Mouse (Mus musculus) limb, embryonic 10.5 days (tissue): ENCODE measurements around the gene Espn. TPM values are rescaled to one million over a fixed set of nuclear protein-coding genes. Genes with fewer than 3 reads are reported as not detected.

Source experiments
- DNase-seq: peaks from one replicate; pipeline ENCODE4 v3.0.0-alpha.2; 2017; ENCODE audit warnings: low spot score
- H3K27ac ChIP-seq: fragments of 300-500 bp; sonication (generic); 2 replicates; pipeline ENCODE4 v1.5.1; 2016; ENCODE audit warnings: mild to moderate bottlenecking
- H3K27me3 ChIP-seq: fragments of 300-500 bp; sonication (generic); 2 replicates; pipeline ENCODE4 v1.6.1; 2016; ENCODE audit warnings: low read depth, mild to moderate bottlenecking; ENCODE audit not compliant: poor library complexity, severe bottlenecking
- H3K36me3 ChIP-seq: fragments of 300-500 bp; sonication (generic); 2 replicates; pipeline ENCODE4 v1.6.1; 2016; ENCODE audit warnings: mild to moderate bottlenecking, moderate library complexity
- H3K4me1 ChIP-seq: fragments of 300-500 bp; sonication (generic); 2 replicates; pipeline ENCODE4 v1.6.1; 2016
- H3K4me3 ChIP-seq: fragments of 300-500 bp; sonication (generic); 2 replicates; pipeline ENCODE4 v1.5.1; 2016; ENCODE audit warnings: mild to moderate bottlenecking, moderate library complexity
- H3K9me3 ChIP-seq: fragments of 300-500 bp; sonication (generic); replicated peaks from 2 replicates; pipeline ENCODE4 v1.6.1; 2016; ENCODE audit warnings: mild to moderate bottlenecking
- WGBS: fragments of 180-500 bp; shearing (Covaris S2); methylation state at CpG from one replicate; pipeline ENCODE4 v1.1.7; 2016; 5-methylcytosine and 5-hydroxymethylcytosine counted together
- polyA plus RNA-seq: library from polyadenylated mRNA; unstranded; fragments of >200 nt; fragmentation: Nextera tagmentation; extraction: Ambion mirVana; gene quantifications from 2 replicates; pipeline ENCODE4 v1.2.1, GENCODE M21; 2016

Gene Espn
- polyA plus RNA-seq, 1 experiment from 2014 or later = 2.9 TPM

GRCm38 (mm10) chr4:152157779-152158584 is 5.8 kb upstream of the Espn start:
- Histone ChIP-seq H3K9me3 (no peaks in the 10 kb centered on the region), H3K4me3 (peak overlapping the region; percentile 24; the same call in 1 of the 2 replicates), H3K27me3 (peaks cover 97% of the 10 kb centered on the region), H3K36me3 (no peaks in the 10 kb centered on the region), H3K4me1 (peaks cover 27% of the 10 kb centered on the region), H3K27ac (no peak overlapping the region)
- 17% methylated on average over 21 of the region's 21 CpGs for WGBS
- peak; percentile 60 for DNase-seq

DNA sequence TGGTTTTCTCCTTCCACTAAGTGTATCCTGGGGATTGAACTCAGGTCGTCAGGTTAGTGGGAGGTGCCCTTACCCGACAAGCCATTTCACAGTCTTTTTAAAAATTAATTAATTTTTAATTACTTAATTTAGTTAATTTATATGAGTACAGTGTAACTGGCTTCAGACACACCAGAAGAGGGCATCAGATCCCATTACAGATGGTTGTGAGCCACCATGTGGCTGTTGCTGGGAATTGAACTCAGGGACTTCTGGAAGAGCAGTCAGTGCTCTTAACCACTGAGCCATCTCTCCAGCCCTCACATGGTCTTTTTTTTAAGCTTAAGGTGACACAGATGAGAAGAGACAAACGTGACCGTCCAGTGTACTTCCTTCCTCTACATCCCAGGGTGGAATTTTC is 2.8 kb upstream of the Espn start:
- Histone ChIP-seq H3K27me3 (peaks cover 97% of the 10 kb centered on the region), H3K4me3 (no peak overlapping the region), H3K4me1 (peaks cover 36% of the 10 kb centered on the region), H3K36me3 (no peaks in the 10 kb centered on the region), H3K27ac (no peak overlapping the region), H3K9me3 (no peaks in the 10 kb centered on the region)
- DNase-seq = no peak
- 72% methylated on average over 4 of the region's 4 CpGs for WGBS

DNA sequence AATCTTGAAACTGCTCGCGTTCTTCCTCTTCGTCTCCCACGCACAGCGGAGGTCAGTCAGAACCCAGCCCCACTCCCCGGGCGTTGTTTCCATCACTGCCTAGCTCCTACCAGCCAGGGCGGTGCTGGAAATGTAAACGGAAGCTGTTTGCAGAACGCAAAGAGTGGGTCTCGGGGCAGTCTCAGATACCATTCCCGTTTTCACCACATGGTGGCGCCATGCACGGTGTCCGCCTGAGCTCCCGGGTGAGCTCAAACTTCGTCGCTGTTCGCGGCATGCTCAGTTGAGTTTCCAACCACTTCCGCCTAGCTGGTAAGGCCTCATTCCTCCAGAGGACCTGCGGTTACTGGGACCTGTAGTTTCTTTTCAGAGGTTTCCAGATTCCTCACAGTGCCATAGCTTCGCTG is 1.6 kb upstream of the Espn start:
- Histone ChIP-seq H3K36me3 (no peaks in the 10 kb centered on the region), H3K9me3 (no peaks in the 10 kb centered on the region), H3K4me1 (peaks cover 27% of the 10 kb centered on the region), H3K4me3 (peak overlapping the region; percentile 34), H3K27ac (no peak overlapping the region), H3K27me3 (peaks cover 97% of the 10 kb centered on the region)
- WGBS = 3% methylated on average over 23 of the region's 23 CpGs
- peak; percentile 88 for DNase-seq

- H3K4me1 ChIP-seq = peaks cover 19% of the 10 kb centered on the region
- H3K4me3 ChIP-seq = peak overlapping the region; percentile 58
- H3K27ac ChIP-seq = peak overlapping the region; percentile 32; the same call in 1 of the 2 replicates
- 15% methylated on average over 7 of the region's 7 CpGs for WGBS
- peaks cover 89% of the 10 kb centered on the region for H3K27me3 ChIP-seq
- no peak for DNase-seq
- H3K9me3 ChIP-seq = no peaks in the 10 kb centered on the region
- no peaks in the 10 kb centered on the region for H3K36me3 ChIP-seq
Observed at GRCm38 (mm10) chr4:152151451-152151965, 663 bp downstream of the Espn start.

DNA sequence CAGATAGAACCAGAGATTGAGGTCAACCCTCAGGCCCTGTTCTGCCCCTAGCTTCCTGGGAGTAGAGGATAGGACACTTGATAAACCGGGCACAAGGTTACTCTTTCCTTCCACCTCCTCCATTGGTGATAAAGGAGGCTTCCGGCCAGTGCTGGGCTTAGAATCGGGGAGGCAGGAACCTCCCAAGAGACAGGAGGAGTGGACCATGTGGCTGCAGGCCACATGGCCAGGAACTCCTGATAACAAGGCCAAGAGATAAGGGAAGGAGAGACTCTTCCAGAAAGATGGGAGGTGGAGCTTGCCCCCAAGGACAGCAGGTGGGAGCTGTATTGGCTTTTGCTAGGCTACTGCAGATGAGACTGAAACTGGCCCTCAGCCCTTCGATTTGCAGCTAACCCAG is 1.6 kb downstream of the Espn start:
- Histone ChIP-seq H3K4me1 (peaks cover 25% of the 10 kb centered on the region), H3K27ac (no peak overlapping the region), H3K9me3 (no peaks in the 10 kb centered on the region), H3K4me3 (no peak overlapping the region), H3K36me3 (no peaks in the 10 kb centered on the region), H3K27me3 (peaks cover 88% of the 10 kb centered on the region)
- no peak for DNase-seq
- 77% methylated on average over 4 of the region's 4 CpGs for WGBS

- Histone ChIP-seq H3K4me1 (peaks cover 7% of the 10 kb centered on the region; the same call in 1 of the 2 replicates), H3K9me3 (no peaks in the 10 kb centered on the region), H3K4me3 (no peak overlapping the region), H3K27ac (no peak overlapping the region), H3K36me3 (no peaks in the 10 kb centered on the region), H3K27me3 (peaks cover 74% of the 10 kb centered on the region)
- WGBS = 57% methylated on average over 11 of the region's 11 CpGs
- DNase-seq = no peak
Observed at GRCm38 (mm10) chr4:152146033-152146827, 5.9 kb downstream of the Espn start.

- no peak overlapping the region for H3K27ac ChIP-seq
- no peaks in the 10 kb centered on the region for H3K36me3 ChIP-seq
- 71% methylated on average over 10 of the region's 10 CpGs for WGBS
- peaks cover 74% of the 10 kb centered on the region for H3K27me3 ChIP-seq
- no peak overlapping the region for H3K4me3 ChIP-seq
- no peak for DNase-seq
- H3K4me1 ChIP-seq = peaks cover 7% of the 10 kb centered on the region; the same call in 1 of the 2 replicates
- H3K9me3 ChIP-seq = no peaks in the 10 kb centered on the region
Observed at GRCm38 (mm10) chr4:152145473-152145872, 6.7 kb downstream of the Espn start.

DNA sequence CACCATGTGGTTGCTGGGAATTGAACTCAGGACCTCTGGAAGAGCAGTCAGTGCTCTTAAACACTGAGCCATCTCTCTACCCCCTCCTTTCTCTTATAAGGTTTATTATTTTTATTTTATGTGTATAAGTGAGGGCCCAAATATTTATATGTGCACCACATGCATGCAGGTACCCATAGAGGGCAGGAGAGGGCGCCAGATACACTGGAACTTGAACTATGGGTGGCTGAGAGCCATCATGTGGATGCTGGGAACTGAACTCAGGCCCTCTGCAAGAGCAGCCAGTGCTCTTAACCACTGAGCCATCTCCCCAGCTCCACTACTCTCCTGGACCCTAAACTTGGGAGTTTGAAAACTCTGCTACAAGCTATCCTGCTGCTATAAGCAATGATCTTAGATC is 8.5 kb downstream of the Espn start:
- Histone ChIP-seq H3K27ac (no peak overlapping the region), H3K27me3 (peaks cover 62% of the 10 kb centered on the region), H3K4me3 (no peak overlapping the region), H3K9me3 (no peaks in the 10 kb centered on the region), H3K36me3 (no peaks in the 10 kb centered on the region), H3K4me1 (peaks cover 12% of the 10 kb centered on the region)
- no peak for DNase-seq
- WGBS = 28% methylated on average over 1 of the region's 1 CpGs

DNA sequence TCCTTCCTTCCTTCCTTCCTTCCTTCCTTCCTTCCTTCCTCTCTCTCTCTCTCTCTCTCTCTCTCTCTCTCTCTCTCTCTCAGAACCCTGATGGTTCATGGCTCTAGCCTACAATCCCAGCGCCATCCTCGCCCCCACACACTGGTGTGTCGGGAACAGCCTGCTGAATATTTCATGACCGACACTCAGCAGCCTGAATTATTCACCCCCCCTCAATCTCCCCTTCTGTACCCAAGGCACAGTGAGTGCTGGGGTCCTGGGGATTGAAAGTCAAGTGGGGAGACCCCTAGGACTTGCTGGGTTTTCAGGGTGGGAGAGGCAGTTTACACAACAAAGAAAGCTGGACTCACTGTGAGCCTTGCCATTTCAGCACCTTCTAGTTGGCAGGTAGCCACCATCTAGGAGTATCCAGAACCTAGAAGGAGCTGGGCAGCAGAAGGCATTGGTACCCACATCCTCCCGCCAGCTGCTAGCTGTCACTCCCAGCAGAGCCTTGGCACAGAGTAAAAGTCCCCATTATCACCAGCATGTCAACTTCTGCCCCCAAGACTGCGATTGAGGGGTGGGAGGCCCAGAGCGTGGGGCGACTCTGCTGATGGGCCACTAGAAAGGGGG is 10.5 kb downstream of the Espn start:
- Histone ChIP-seq H3K9me3 (no peaks in the 10 kb centered on the region), H3K27ac (no peak overlapping the region), H3K27me3 (peaks cover 66% of the 10 kb centered on the region), H3K36me3 (no peaks in the 10 kb centered on the region), H3K4me3 (no peak overlapping the region), H3K4me1 (peaks cover 17% of the 10 kb centered on the region)
- no peak for DNase-seq
- WGBS = 74% methylated on average over 8 of the region's 8 CpGs

- no peak overlapping the region for H3K4me3 ChIP-seq
- peaks cover 15% of the 10 kb centered on the region for H3K4me1 ChIP-seq
- 36% methylated on average over 6 of the region's 6 CpGs for WGBS
- DNase-seq = peak; percentile 59
- H3K27me3 ChIP-seq = peaks cover 70% of the 10 kb centered on the region
- H3K9me3 ChIP-seq = no peaks in the 10 kb centered on the region
- H3K36me3 ChIP-seq = no peaks in the 10 kb centered on the region
- H3K27ac ChIP-seq = no peak overlapping the region
Observed at GRCm38 (mm10) chr4:152140441-152140840, 11.7 kb downstream of the Espn start.

GRCm38 (mm10) chr4:152138497-152139260 is 13.5 kb downstream of the Espn start:
- 3% methylated on average over 51 of the region's 51 CpGs for WGBS
- Histone ChIP-seq H3K9me3 (no peaks in the 10 kb centered on the region), H3K4me3 (peak overlapping the region; percentile 46), H3K27me3 (peaks cover 75% of the 10 kb centered on the region), H3K4me1 (peaks cover 15% of the 10 kb centered on the region), H3K27ac (no peak overlapping the region), H3K36me3 (no peaks in the 10 kb centered on the region)
- DNase-seq = peak; percentile 94

DNA sequence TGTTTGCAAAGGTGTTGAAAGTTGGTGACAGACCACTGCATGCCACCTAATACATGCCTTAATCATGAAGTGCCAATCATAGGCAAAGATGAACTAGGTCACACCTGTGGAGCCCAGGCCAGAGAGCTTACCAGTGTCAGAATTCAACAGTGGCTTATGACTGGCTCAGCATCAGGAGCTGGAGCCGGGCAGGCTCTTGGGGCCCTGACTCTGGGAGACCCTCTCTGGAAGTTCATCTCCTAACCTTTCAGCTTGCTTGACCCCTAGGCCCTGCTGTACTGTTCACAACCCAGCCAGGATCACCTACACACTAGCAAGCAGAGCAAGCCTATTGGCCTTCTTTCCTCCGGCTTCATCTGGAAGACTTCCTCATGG is 15.3 kb downstream of the Espn start:
- peaks cover 82% of the 10 kb centered on the region for H3K27me3 ChIP-seq
- H3K4me1 ChIP-seq = peaks cover 26% of the 10 kb centered on the region
- no peaks in the 10 kb centered on the region for H3K36me3 ChIP-seq
- DNase-seq = no peak
- H3K4me3 ChIP-seq = no peak overlapping the region
- WGBS = 92% methylated on average over 2 of the region's 2 CpGs
- H3K9me3 ChIP-seq = no peaks in the 10 kb centered on the region
- no peak overlapping the region for H3K27ac ChIP-seq
